Comparison of ENCODE assay signal across 18 mouse cellular contexts in the genomic region with DNA sequence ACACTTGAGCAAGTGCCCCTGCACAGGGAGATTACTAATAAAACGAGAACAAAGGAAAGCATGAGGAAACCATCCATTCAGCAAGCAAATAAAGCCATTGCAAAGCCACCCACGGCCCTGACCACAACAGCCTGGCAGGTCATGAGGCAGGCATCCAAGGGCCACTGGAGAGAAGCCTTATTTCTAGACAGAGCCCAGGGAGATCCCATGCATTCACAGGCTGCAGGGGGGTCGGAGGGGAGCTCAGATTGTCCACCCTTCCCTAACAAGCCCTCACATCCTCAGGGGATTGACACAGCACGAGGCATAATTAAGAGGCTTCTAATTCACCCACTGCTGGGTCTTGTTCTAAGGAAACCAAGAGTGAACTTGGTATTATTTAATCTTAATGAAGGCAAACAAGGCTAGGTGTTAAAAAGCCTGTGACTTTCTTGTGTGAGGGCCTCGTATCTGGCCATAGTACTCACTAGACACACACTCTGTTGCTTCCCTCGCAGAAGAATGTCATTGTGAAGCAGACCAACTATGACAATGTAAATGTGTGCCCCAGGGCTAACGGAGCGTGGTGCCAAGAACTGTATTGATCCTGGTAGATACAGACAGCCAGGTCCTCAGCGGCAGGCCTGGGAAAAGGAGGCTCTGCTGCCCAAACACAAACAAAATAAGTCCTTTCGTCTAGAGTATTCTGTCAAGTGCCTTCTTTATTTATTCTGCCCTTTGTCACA.
DNase-seq lines count a peak whose midpoint lies in the region; ATAC-seq and TF ChIP-seq lines count a peak whose summit lies in the region.
"Had no signal": no experiment of that assay in that cellular context is flagged by ENCODE, and none has a peak within 500 bp of the region (broad histone marks: within the 10 kb centered on the region; RNA-seq: fewer than 3 reads in every experiment).

No protein-coding gene starts in this region.

- H3K27ac ChIP-seq in hindbrain, embryonic 10.5 days: peak overlapping the region; percentile 53
- H3K27ac ChIP-seq in hindbrain, embryonic 11.5 days (ENCODE audit: low read depth, low read length): no peak overlapping the region
- no peak overlapping the region for H3K27ac ChIP-seq in hindbrain, postnatal 0 days
- H3K27ac ChIP-seq: heart, embryonic 10.5 days; limb, embryonic 12.5 days; midbrain, embryonic 12.5 days had no signal

- no peak overlapping the region for H3K4me3 ChIP-seq in hindbrain, embryonic 10.5 days
- H3K4me3 ChIP-seq in hindbrain, embryonic 11.5 days (ENCODE audit: low read depth, low read length): no peak overlapping the region
- H3K4me3 ChIP-seq in hindbrain, postnatal 0 days (ENCODE audit: low read length): no peak overlapping the region
- H3K4me3 ChIP-seq: heart, embryonic 10.5 days; limb, embryonic 12.5 days; midbrain, embryonic 12.5 days had no signal

- no peak overlapping the region for H3K9ac ChIP-seq in hindbrain, embryonic 11.5 days (ENCODE audit: low read depth, low read length)
- no peak overlapping the region for H3K9ac ChIP-seq in hindbrain, postnatal 0 days (replicated peaks; ENCODE audit: low read length)
- H3K9ac ChIP-seq: limb, embryonic 12.5 days; lung, embryonic 14.5 days; midbrain, embryonic 12.5 days had no signal

- DNase-seq in hindbrain, embryonic 10.5 days (ENCODE audit: low spot score): no peak
- no peak for DNase-seq in hindbrain, embryonic 11.5 days (ENCODE audit: low spot score)
- DNase-seq in ovary, adult 18-20 months (ENCODE audit: low spot score): peak; percentile 15
- DNase-seq in ovary, postnatal 14 days (ENCODE audit: low spot score): no peak
- peak; percentile 43 for DNase-seq in hindbrain, postnatal 0 days (ENCODE audit: low spot score)
- DNase-seq in liver: no peak
- no peak for DNase-seq in left cerebral cortex, adult 8-10 months (ENCODE audit: low spot score in 2 of 2)
- DNase-seq: cerebellum, adult 8-10 months; embryo, embryonic 11 days; gastrocnemius, postnatal 10 days; heart, postnatal 4 days; kidney, adult 8-10 months; layer of hippocampus, adult 9-11 months; lung, embryonic 14.5 days had no signal

- peaks cover 13% of the 10 kb centered on the region for H3K4me1 ChIP-seq in hindbrain, embryonic 10.5 days (replicated peaks)
- no peaks in the 10 kb centered on the region for H3K4me1 ChIP-seq in hindbrain, embryonic 11.5 days (replicated peaks; ENCODE audit: control insufficient read depth, insufficient read depth, low read length)
- no peaks in the 10 kb centered on the region for H3K4me1 ChIP-seq in hindbrain, postnatal 0 days (ENCODE audit: insufficient read depth, low read length)
- H3K4me1 ChIP-seq: heart, embryonic 10.5 days; limb, embryonic 12.5 days had no signal

- no peak overlapping the region for H3K4me2 ChIP-seq in hindbrain, embryonic 11.5 days (replicated peaks; ENCODE audit: low read depth, low read length)
- H3K4me2 ChIP-seq in hindbrain, postnatal 0 days (ENCODE audit: low read depth, low read length): no peak overlapping the region
- H3K4me2 ChIP-seq: limb, embryonic 12.5 days; lung, embryonic 14.5 days; midbrain, embryonic 12.5 days had no signal

- ATAC-seq in hindbrain, embryonic 11.5 days (ENCODE audit: low FRiP score): no peak
- no peak for ATAC-seq in hindbrain, postnatal 0 days
- ATAC-seq in erythroblast, adult 5-6 weeks (replicated peaks; ENCODE audit: low FRiP score, poor library complexity, severe bottlenecking): no peak

- no peaks in the 10 kb centered on the region for H3K27me3 ChIP-seq in hindbrain, embryonic 10.5 days (ENCODE audit: insufficient read depth, poor library complexity, severe bottlenecking)
- H3K27me3 ChIP-seq in hindbrain, embryonic 11.5 days (ENCODE audit: control insufficient read depth, insufficient read depth, low read length): no peaks in the 10 kb centered on the region
- H3K27me3 ChIP-seq in hindbrain, postnatal 0 days (ENCODE audit: insufficient read depth, low read length): no peaks in the 10 kb centered on the region
- H3K27me3 ChIP-seq: limb, embryonic 12.5 days; midbrain, embryonic 12.5 days had no signal

- no peaks in the 10 kb centered on the region for H3K9me3 ChIP-seq in hindbrain, embryonic 10.5 days
- no peaks in the 10 kb centered on the region for H3K9me3 ChIP-seq in hindbrain, embryonic 11.5 days (ENCODE audit: control insufficient read depth, low read length)
- H3K9me3 ChIP-seq in hindbrain, postnatal 0 days (ENCODE audit: low read length): no peaks in the 10 kb centered on the region
- H3K9me3 ChIP-seq: limb, embryonic 12.5 days; midbrain, embryonic 12.5 days had no signal

- no peaks in the 10 kb centered on the region for H3K36me3 ChIP-seq in hindbrain, embryonic 10.5 days
- no peaks in the 10 kb centered on the region for H3K36me3 ChIP-seq in hindbrain, embryonic 11.5 days (ENCODE audit: control insufficient read depth, insufficient read depth, low read length)
- no peaks in the 10 kb centered on the region for H3K36me3 ChIP-seq in hindbrain, postnatal 0 days (ENCODE audit: insufficient read depth, low read length)
- H3K36me3 ChIP-seq: heart, embryonic 10.5 days; limb, embryonic 12.5 days; midbrain, embryonic 12.5 days had no signal

- no peak for TF ChIP-seq CTCF in hindbrain, postnatal 0 days (IDR thresholded peaks at IDR 0.05; ENCODE audit: low read depth)

- WGBS in hindbrain, embryonic 10.5 days: 35% methylated on average over 10 of the region's 10 CpGs
- 48% methylated on average over 10 of the region's 10 CpGs for WGBS in hindbrain, embryonic 11.5 days
- WGBS in hindbrain, postnatal 0 days: 15% methylated on average over 10 of the region's 10 CpGs

Comparison
In these comparisons a context has a peak if more than half of its experiments do, and no peak if none do; other contexts are left out.
1. DNase-seq: peak in ovary, adult 18-20 months (single experiment) and hindbrain, postnatal 0 days (single experiment); none in hindbrain, embryonic 10.5 days (single experiment), hindbrain, embryonic 11.5 days (single experiment), ovary, postnatal 14 days (single experiment), liver (single experiment) and left cerebral cortex, adult 8-10 months (0 of 2).